Mouse (Mus musculus): ENCODE results near the gene Zfp467. TPM values are rescaled to one million over a fixed set of nuclear protein-coding genes. Genes with fewer than 3 reads are reported as not detected.

The Zfp467 gene
- total and polyA plus RNA-seq, 3 experiments, result 1.4 to 5.9 (median 2.1) TPM

- dilution Hi-C loops (cut with MboI; ENCODE audit: extremely low pct_ligation_motif_present, extremely low pct_unique_long_range_greater_than_20kb, low sequenced_read_pairs) (no loop called here), in situ Hi-C loops (cut with MboI; ENCODE audit: low pct_ligation_motif_present, low pct_unique_long_range_greater_than_20kb, low sequenced_read_pairs) (no loop called here)
- H3K9ac ChIP-seq (ENCODE audit: insufficient read depth, low read depth), result no peak overlapping the region
- no peak for DNase-seq (ENCODE audit: extremely low read depth)
- H3K4me1 ChIP-seq (ENCODE audit: control insufficient read depth in 1 of 2, insufficient read depth in 2 of 2), result no peaks in the 10 kb centered on the region
- no peak for TF ChIP-seq MAZ (IDR thresholded peaks at IDR 0.05; ENCODE audit: low read depth, low read length)
- no peak for TF ChIP-seq MYC (IDR thresholded peaks at IDR 0.05; ENCODE audit: low read depth, low read length)
- TF ChIP-seq ETS1 (conservative IDR thresholded peaks at IDR 0.05; ENCODE audit: low read depth, low read length), result no peak
- TF ChIP-seq CHD2 (IDR thresholded peaks at IDR 0.05; ENCODE audit: low read length), result no peak
- no peak for TF ChIP-seq SMC3 (IDR thresholded peaks at IDR 0.05; ENCODE audit: low read depth, low read length)
- TF ChIP-seq SIN3A (IDR thresholded peaks at IDR 0.05; ENCODE audit: low read length), result no peak
- no peak for TF ChIP-seq USF2 (conservative IDR thresholded peaks at IDR 0.05; ENCODE audit: low read depth, low read length)
- no peak for TF ChIP-seq E2F4 (IDR thresholded peaks at IDR 0.05; ENCODE audit: insufficient replicate concordance, low read depth, low read length)
- no peak for TF ChIP-seq JUN (IDR thresholded peaks at IDR 0.05; ENCODE audit: insufficient read depth, low read depth, low read length)
- TF ChIP-seq MAFK (IDR thresholded peaks at IDR 0.05; ENCODE audit: insufficient replicate concordance, low read length), result no peak
- no peak for TF ChIP-seq EP300 (IDR thresholded peaks at IDR 0.05; ENCODE audit: low read length)
- TF ChIP-seq RAD21 (IDR thresholded peaks at IDR 0.05; ENCODE audit: low read depth, low read length), result no peak
- TF ChIP-seq NELFE (IDR thresholded peaks at IDR 0.05; ENCODE audit: low read depth, low read length), result no peak
- no peak for TF ChIP-seq MXI1 (IDR thresholded peaks at IDR 0.05; ENCODE audit: low read depth, low read length)
- no peak for TF ChIP-seq GABPA (IDR thresholded peaks at IDR 0.05; ENCODE audit: insufficient replicate concordance, low read depth, low read length)
- no peak for TF ChIP-seq BHLHE40 (IDR thresholded peaks at IDR 0.05; ENCODE audit: low read depth, low read length)
- no peak for TF ChIP-seq PAX5 (IDR thresholded peaks at IDR 0.05; ENCODE audit: low read length)
- H3K27me3 ChIP-seq (replicated peaks), result no peaks in the 10 kb centered on the region
- no peaks in the 10 kb centered on the region for H3K9me3 ChIP-seq (replicated peaks; ENCODE audit: low read length)
- no peak overlapping the region for H3K4me3 ChIP-seq (replicated peaks in 1 of 3; ENCODE audit: low read depth in 2 of 3, low read length in 2 of 3, poor library complexity in 1 of 3)
- H3K79me2 ChIP-seq (replicated peaks; ENCODE audit: control insufficient read depth, extremely low read depth, insufficient read depth, poor library complexity, severe bottlenecking), result no peaks in the 10 kb centered on the region
- H3K27ac ChIP-seq (ENCODE audit: insufficient read depth, low read depth), result no peak overlapping the region
- no peak overlapping the region for H3K4me2 ChIP-seq (ENCODE audit: insufficient read depth, low read depth, poor library complexity, severe bottlenecking)
- H3K36me3 ChIP-seq (replicated peaks in 1 of 2; ENCODE audit: control insufficient read depth in 1 of 2, insufficient read depth in 1 of 2, low read length in 1 of 2), result peaks cover 68 to 90% of the 10 kb centered on the region in 2 experiments
Observed at GRCm38 (mm10) chr6:48414886-48415285, 30.7 kb downstream of the Zfp467 start.

- Histone ChIP-seq H3K9me3 (replicated peaks; ENCODE audit: low read length) (no peaks in the 10 kb centered on the region), H3K4me2 (ENCODE audit: insufficient read depth, low read depth, poor library complexity, severe bottlenecking) (no peak overlapping the region), H3K27ac (ENCODE audit: insufficient read depth, low read depth) (no peak overlapping the region), H3K79me2 (replicated peaks; ENCODE audit: control insufficient read depth, extremely low read depth, insufficient read depth, poor library complexity, severe bottlenecking) (no peaks in the 10 kb centered on the region), H3K4me3 (replicated peaks in 1 of 3; ENCODE audit: low read depth in 2 of 3, low read length in 2 of 3, poor library complexity in 1 of 3) (no peak overlapping the region), H3K36me3 (replicated peaks in 1 of 2; ENCODE audit: control insufficient read depth in 1 of 2, insufficient read depth in 1 of 2, low read length in 1 of 2) (peaks cover 85 to 100% of the 10 kb centered on the region in 2 experiments), H3K27me3 (replicated peaks) (no peaks in the 10 kb centered on the region), H3K9ac (ENCODE audit: insufficient read depth, low read depth) (no peak overlapping the region), H3K4me1 (ENCODE audit: control insufficient read depth in 1 of 2, insufficient read depth in 2 of 2) (no peaks in the 10 kb centered on the region)
- in situ Hi-C loops (cut with MboI; ENCODE audit: low pct_ligation_motif_present, low pct_unique_long_range_greater_than_20kb, low sequenced_read_pairs), result no loop called here
- DNase-seq (ENCODE audit: extremely low read depth), result no peak
- TF ChIP-seq ZKSCAN1 (IDR thresholded peaks at IDR 0.05; ENCODE audit: borderline replicate concordance, low read depth, low read length), result no peak
- TF ChIP-seq SMC3 (IDR thresholded peaks at IDR 0.05; ENCODE audit: low read depth, low read length), result no peak
- no peak for TF ChIP-seq TBP (conservative IDR thresholded peaks at IDR 0.05; ENCODE audit: low read depth, low read length)
- no peak for TF ChIP-seq ZNF384 (IDR thresholded peaks at IDR 0.05; ENCODE audit: low read depth, low read length)
- TF ChIP-seq GABPA (IDR thresholded peaks at IDR 0.05; ENCODE audit: insufficient replicate concordance, low read depth, low read length), result no peak
- TF ChIP-seq POLR2A (IDR thresholded peaks at IDR 0.05; ENCODE audit: low read depth, low read length), result no peak
- TF ChIP-seq USF2 (conservative IDR thresholded peaks at IDR 0.05; ENCODE audit: low read depth, low read length), result no peak
- no peak for TF ChIP-seq PAX5 (IDR thresholded peaks at IDR 0.05; ENCODE audit: low read length)
- dilution Hi-C loops (cut with MboI; ENCODE audit: extremely low pct_ligation_motif_present, extremely low pct_unique_long_range_greater_than_20kb, low sequenced_read_pairs), result no loop called here
Observed at GRCm38 (mm10) chr6:48413081-48413480, 32.5 kb downstream of the Zfp467 start.

Measured in CH12.LX (cell line).